Mouse (Mus musculus): Measurements from ENCODE around the gene Enam.
"Not testable (repeated sequence)": the region's sequence is repeated elsewhere in the genome, so short reads cannot be mapped to it uniquely, and the experiment has no call there.

Gene Enam

GRCm38 (mm10) chr5:88487675-88488074 lies at the start of gene Enam:
TSS of gene Enam (plus strand) at chr5:88487975.
- no peak for DNase-seq

- DNase-seq, result no peak
These were observed 32.1 kb upstream of the Enam start, which contains the start of gene Ambn for GRCm38 (mm10) chr5:88455691-88456090. TSS of gene Ambn (plus strand) at chr5:88455991.

- no peak for DNase-seq
These were observed 20.3 kb upstream of the Enam start for GRCm38 (mm10) chr5:88467471-88467870.

GRCm38 (mm10) chr5:88468807-88469704 lies 18.7 kb upstream of the Enam start:
- no peak for DNase-seq

- no peak for DNase-seq
These were observed 1.2 kb downstream of the Enam start for GRCm38 (mm10) chr5:88489004-88489403.

GRCm38 (mm10) chr5:88491111-88491510 lies 3.3 kb downstream of the Enam start:
- no peak for DNase-seq

GRCm38 (mm10) chr5:88499781-88500180 lies 12.0 kb downstream of the Enam start:
- DNase-seq, result no peak

- DNase-seq, result no peak
These were observed 20.8 kb downstream of the Enam start for GRCm38 (mm10) chr5:88508555-88508954.

GRCm38 (mm10) chr5:88508990-88509389 lies 21.2 kb downstream of the Enam start:
- DNase-seq, result no peak

- DNase-seq, result peak; percentile 11
These were observed 31.5 kb downstream of the Enam start for GRCm38 (mm10) chr5:88519232-88519631.

GRCm38 (mm10) chr5:88527657-88528056 lies 39.9 kb downstream of the Enam start, which contains the start of gene Jchain:
TSS of gene Jchain (minus strand) at chr5:88527891.
- no peak for DNase-seq

GRCm38 (mm10) chr5:88530908-88531307 lies 43.1 kb downstream of the Enam start:
- DNase-seq, result no peak

- DNase-seq, result no peak
These were observed 46.9 kb downstream of the Enam start for GRCm38 (mm10) chr5:88534697-88535096.

- no peak for DNase-seq
These were observed 53.1 kb downstream of the Enam start for GRCm38 (mm10) chr5:88540845-88541244.

- no peak for DNase-seq
These were observed 55.0 kb downstream of the Enam start for GRCm38 (mm10) chr5:88542651-88543282.

GRCm38 (mm10) chr5:88544411-88544810 lies 56.6 kb downstream of the Enam start:
- DNase-seq, result not testable (repeated sequence)

GRCm38 (mm10) chr5:88545536-88545935 lies 57.8 kb downstream of the Enam start:
- no peak for DNase-seq

GRCm38 (mm10) chr5:88553271-88554085 lies 65.7 kb downstream of the Enam start:
- DNase-seq, result no peak

GRCm38 (mm10) chr5:88554086-88554886 lies 66.5 kb downstream of the Enam start, which contains the start of gene Utp3:
TSS of gene Utp3 (plus strand) at chr5:88554462.
- peak; percentile 94 for DNase-seq
